Mouse (Mus musculus): ENCODE data around the gene Grik2.
A peak's percentile ranks its signal among the peaks of the same experiment; 100 is the strongest.
"Not testable (repeated sequence)": the region's sequence is repeated elsewhere in the genome, so short reads cannot be mapped to it uniquely, and the experiment has no call there.

Grik2 gene

GRCm38 (mm10) chr10:49319880-49320279, 468.7 kb downstream of the Grik2 start:
- no peak for DNase-seq

DNA sequence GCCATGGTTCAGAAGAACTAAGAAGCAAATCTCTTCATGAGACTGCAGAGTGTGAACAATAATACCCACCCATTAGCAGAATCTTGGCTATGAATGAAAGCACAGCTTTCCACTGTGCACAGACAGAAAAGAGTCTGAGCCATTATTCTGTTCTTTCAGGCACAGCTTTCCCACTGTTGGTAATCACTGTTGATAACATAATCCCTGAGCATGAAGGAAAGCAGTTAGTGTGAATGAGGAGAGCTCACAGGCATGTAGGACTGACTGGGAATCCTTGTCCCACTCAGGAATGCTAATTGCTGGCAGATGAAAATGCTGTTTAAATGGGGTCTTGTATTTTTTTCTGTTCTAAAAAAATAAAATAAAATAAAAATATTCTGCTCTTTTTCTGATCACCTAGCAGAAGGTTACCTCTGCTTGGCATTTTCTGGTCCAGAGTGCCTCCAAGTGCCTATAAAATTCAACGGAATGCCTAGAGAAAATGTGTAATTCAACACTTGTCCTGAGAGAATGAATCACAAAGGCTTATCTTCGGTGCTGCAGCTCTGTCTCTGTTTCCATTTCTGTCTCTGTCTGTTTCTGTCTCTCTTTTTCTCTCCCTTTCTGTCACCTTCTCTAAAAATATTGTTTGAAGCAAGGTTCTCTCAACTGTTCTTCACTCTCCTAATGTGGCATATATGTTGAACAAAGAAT, 532.2 kb downstream of the Grik2 start:
- DNase-seq: no peak

DNA sequence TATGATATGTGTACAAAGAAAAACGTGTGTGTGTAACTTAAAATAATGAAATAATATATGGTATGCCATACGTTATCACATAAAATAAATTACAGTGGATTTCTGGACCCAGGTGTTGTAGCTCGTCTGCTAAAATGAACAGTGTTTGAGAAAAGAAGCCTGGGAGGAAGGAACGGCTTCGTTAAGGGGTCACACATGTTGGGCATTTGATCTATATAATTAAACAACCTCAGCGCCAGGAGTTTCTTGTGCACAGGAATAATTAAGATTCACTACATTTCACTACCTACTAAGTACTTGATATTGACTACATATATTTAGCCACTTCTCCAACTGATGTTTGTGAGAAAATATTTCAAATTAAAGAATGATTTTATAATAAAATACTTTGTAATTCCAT, 551.2 kb downstream of the Grik2 start:
- DNase-seq: not testable (repeated sequence)

GRCm38 (mm10) chr10:49236844-49237243, 551.7 kb downstream of the Grik2 start:
- not testable (repeated sequence) for DNase-seq

- DNase-seq: no peak
These were observed 568.5 kb downstream of the Grik2 start for GRCm38 (mm10) chr10:49220096-49220495.

- no peak for DNase-seq
These were observed 568.9 kb downstream of the Grik2 start for GRCm38 (mm10) chr10:49219631-49220030.

GRCm38 (mm10) chr10:49191773-49192371, 596.7 kb downstream of the Grik2 start:
- DNase-seq: no peak

GRCm38 (mm10) chr10:49191291-49191690, 597.3 kb downstream of the Grik2 start:
- DNase-seq: no peak

GRCm38 (mm10) chr10:49154134-49154533, 634.4 kb downstream of the Grik2 start:
- DNase-seq: no peak

DNA sequence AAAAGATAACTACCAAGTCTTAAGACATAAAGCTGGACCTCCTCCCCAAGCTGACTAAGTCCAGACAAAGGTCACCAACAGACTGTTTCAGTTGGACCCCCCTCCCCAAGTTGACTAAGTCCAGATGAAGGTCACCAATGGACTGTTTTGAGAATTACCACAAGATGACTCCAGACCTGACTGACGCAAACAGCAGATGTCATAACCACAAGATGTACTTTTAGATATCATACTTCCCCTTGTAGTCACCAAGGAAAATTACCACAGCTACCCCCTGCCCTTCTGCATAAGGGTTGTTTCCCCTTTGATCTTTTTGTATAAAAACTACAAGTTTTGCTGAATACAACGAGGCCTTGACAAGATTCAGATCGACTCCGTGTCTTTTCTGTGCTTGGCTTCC, 637.1 kb downstream of the Grik2 start:
- DNase-seq: not testable (repeated sequence)

DNA sequence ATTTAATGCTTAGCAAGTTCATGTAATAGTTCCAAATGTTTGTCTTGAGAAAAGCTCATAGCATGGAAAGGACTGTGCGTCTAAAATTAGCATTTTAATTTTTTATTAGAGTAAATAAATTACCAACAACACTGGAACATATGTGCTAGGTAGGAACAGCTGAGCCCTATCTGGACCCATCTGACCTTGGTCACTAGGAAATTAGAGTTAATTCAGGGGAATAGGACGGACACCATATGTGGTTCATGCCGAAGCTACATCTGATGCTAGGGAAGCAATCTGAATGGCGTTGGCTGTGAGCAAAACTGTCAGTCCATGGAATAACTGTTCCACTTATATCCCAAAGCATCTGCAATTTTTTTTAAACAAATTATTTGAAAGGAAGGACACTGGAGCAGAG, 638.9 kb downstream of the Grik2 start:
- DNase-seq: peak; percentile 43 to 66

DNA sequence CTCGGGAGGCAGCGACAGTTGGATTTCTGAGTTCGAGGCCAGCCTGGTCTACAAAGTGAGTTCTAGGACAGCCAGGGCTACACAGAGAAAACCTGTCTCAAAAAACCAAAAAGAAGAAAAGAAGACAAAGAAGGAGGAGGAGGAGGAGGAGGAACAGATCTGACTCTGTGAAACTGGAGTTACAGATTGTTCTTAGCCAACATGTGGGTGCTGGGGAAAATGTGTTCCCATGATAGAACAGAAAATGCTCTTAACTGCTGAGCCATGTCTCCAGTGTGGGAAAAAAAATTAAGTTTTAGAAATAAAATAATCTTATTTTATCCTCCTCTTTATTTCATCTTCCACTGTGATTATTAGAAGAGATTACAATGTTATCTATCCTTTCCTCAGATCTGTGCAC, 645.9 kb downstream of the Grik2 start:
- DNase-seq: no peak

GRCm38 (mm10) chr10:49136816-49137215, 651.8 kb downstream of the Grik2 start:
- DNase-seq: no peak

GRCm38 (mm10) chr10:49131311-49131710, 657.3 kb downstream of the Grik2 start:
- no peak for DNase-seq

DNA sequence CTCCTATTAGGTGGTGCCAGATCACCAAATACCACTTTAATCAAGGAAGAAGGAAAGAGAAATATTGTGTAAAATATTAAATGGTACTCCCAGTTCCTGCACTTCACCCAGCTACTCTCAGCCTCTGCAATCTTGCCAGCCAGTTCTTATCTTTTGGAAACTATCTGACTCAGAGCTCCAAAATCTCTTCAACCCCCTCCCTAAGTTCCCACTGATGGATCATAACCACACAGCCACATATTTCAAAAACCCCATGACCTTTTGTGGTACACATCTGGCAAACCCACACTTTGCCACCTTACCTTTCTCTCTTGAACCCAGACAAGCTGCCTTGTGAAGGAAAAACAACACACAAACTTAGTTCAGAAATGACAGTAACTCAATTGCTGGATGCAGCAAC, 738.2 kb downstream of the Grik2 start:
- no peak for DNase-seq

DNA sequence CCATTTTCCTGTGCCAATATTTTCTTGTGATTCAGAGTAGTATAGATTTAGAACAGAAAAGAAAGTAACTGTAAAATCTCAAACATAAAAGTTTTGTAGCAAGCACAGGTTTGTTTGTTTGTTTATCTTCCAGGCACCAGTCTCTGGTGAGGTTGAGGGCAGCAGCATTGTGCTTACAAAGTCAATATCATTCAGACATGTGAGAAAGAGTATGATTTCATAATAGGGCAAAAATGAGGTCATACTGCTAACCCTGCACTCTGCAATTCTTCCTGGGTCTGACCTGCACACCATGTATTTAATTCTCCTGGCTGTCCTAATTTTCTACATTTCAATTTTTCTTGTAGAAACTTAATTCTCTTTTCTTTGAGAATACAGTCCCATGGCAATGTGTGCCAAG, 739.2 kb downstream of the Grik2 start:
- DNase-seq: no peak
